Mouse (Mus musculus): ENCODE measurements around the gene Ttll12. TPM values are rescaled to one million over a fixed set of nuclear protein-coding genes. Genes with fewer than 3 reads are reported as not detected.
A peak's percentile ranks its signal among the peaks of the same experiment; 100 is the strongest.

The Ttll12 gene
- polyA plus RNA-seq, 1 experiment from 2014 or later = 19.8 TPM

- H3K9me3 ChIP-seq (ENCODE audit: control insufficient read depth, low read length) = no peaks in the 10 kb centered on the region
- no peak overlapping the region for H3K27ac ChIP-seq (replicated peaks in 1 of 2; ENCODE audit: control insufficient read depth in 1 of 2, insufficient read depth in 1 of 2, low read depth in 2 of 2, low read length in 2 of 2)
- WGBS = 92% methylated on average over 5 of the region's 5 CpGs
- H3K4me2 ChIP-seq (ENCODE audit: low read length) = no peak overlapping the region
- no peak overlapping the region for H3K9ac ChIP-seq (ENCODE audit: low read length)
- H3K27me3 ChIP-seq (ENCODE audit: control insufficient read depth, insufficient read depth, low read length) = no peaks in the 10 kb centered on the region
- no peak for ATAC-seq (ENCODE audit: insufficient number of reproducible peaks, insufficient read depth, low FRiP score, low read depth)
- peaks cover 3 to 5% of the 10 kb centered on the region in 2 experiments; a peak in 3 of 4 replicates for H3K4me1 ChIP-seq (ENCODE audit: control insufficient read depth in 2 of 2, insufficient read depth in 2 of 2, low read length in 2 of 2)
- peaks cover 15% of the 10 kb centered on the region for H3K36me3 ChIP-seq (ENCODE audit: control insufficient read depth, insufficient read depth, low read length)
- no peak overlapping the region for H3K4me3 ChIP-seq (ENCODE audit: control insufficient read depth in 1 of 2, insufficient read depth in 1 of 2, low read depth in 1 of 2, low read length in 2 of 2)
Observed at GRCm38 (mm10) chr15:83568544-83568943, 26.4 kb downstream of the Ttll12 start.

DNA sequence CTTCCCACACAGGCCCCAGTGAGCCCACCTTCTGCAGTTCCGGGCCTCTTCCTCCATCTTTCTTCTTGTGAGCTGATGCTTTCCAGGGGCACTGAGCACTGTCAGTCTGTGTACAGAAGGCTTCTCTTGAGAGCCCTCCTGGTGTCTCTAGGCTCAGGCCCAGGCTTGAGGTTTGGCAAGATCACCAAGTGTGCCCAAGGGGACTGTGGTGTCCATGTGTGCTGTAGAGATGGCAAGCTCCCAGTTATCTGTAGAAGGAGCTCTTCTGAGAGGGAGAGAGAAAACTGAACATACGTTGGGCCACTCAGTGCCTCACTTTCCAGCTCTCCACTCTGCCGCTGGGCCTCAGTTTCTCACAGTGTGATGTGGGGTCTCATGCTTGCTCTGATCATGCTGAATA is 27.2 kb downstream of the Ttll12 start:
- no peaks in the 10 kb centered on the region for H3K27me3 ChIP-seq (ENCODE audit: control insufficient read depth, insufficient read depth, low read length)
- ATAC-seq (ENCODE audit: insufficient number of reproducible peaks, insufficient read depth, low FRiP score, low read depth) = no peak
- WGBS = 84% methylated on average over 3 of the region's 3 CpGs
- no peak overlapping the region for H3K27ac ChIP-seq (replicated peaks in 1 of 2; ENCODE audit: control insufficient read depth in 1 of 2, insufficient read depth in 1 of 2, low read depth in 2 of 2, low read length in 2 of 2)
- peaks cover 5 to 10% of the 10 kb centered on the region in 2 experiments for H3K4me1 ChIP-seq (ENCODE audit: control insufficient read depth in 2 of 2, insufficient read depth in 2 of 2, low read length in 2 of 2)
- no peak overlapping the region for H3K4me3 ChIP-seq (ENCODE audit: control insufficient read depth in 1 of 2, insufficient read depth in 1 of 2, low read depth in 1 of 2, low read length in 2 of 2)
- H3K9me3 ChIP-seq (ENCODE audit: control insufficient read depth, low read length) = no peaks in the 10 kb centered on the region
- peaks cover 15% of the 10 kb centered on the region for H3K36me3 ChIP-seq (ENCODE audit: control insufficient read depth, insufficient read depth, low read length)
- H3K9ac ChIP-seq (ENCODE audit: low read length) = no peak overlapping the region
- no peak overlapping the region for H3K4me2 ChIP-seq (ENCODE audit: low read length)

GRCm38 (mm10) chr15:83566006-83566405 is 29.0 kb downstream of the Ttll12 start:
- no peak overlapping the region for H3K27ac ChIP-seq (replicated peaks in 1 of 2; ENCODE audit: control insufficient read depth in 1 of 2, insufficient read depth in 1 of 2, low read depth in 2 of 2, low read length in 2 of 2)
- no peak overlapping the region for H3K9ac ChIP-seq (ENCODE audit: low read length)
- H3K4me2 ChIP-seq (ENCODE audit: low read length) = no peak overlapping the region
- H3K9me3 ChIP-seq (ENCODE audit: control insufficient read depth, low read length) = no peaks in the 10 kb centered on the region
- no peaks in the 10 kb centered on the region for H3K36me3 ChIP-seq (ENCODE audit: control insufficient read depth, insufficient read depth, low read length)
- ATAC-seq (ENCODE audit: insufficient number of reproducible peaks, insufficient read depth, low FRiP score, low read depth) = no peak
- H3K4me3 ChIP-seq (ENCODE audit: control insufficient read depth in 1 of 2, insufficient read depth in 1 of 2, low read depth in 1 of 2, low read length in 2 of 2) = no peak overlapping the region
- 73% methylated on average over 5 of the region's 5 CpGs for WGBS
- no peaks in the 10 kb centered on the region for H3K27me3 ChIP-seq (ENCODE audit: control insufficient read depth, insufficient read depth, low read length)
- peaks cover 5 to 14% of the 10 kb centered on the region in 2 experiments for H3K4me1 ChIP-seq (ENCODE audit: control insufficient read depth in 2 of 2, insufficient read depth in 2 of 2, low read length in 2 of 2)

GRCm38 (mm10) chr15:83565434-83565833 is 29.5 kb downstream of the Ttll12 start:
- Histone ChIP-seq H3K9me3 (ENCODE audit: control insufficient read depth, low read length) (no peaks in the 10 kb centered on the region), H3K27ac (replicated peaks in 1 of 2; ENCODE audit: control insufficient read depth in 1 of 2, insufficient read depth in 1 of 2, low read depth in 2 of 2, low read length in 2 of 2) (no peak overlapping the region), H3K4me1 (ENCODE audit: control insufficient read depth in 2 of 2, insufficient read depth in 2 of 2, low read length in 2 of 2) (peaks cover 5 to 14% of the 10 kb centered on the region in 2 experiments), H3K27me3 (ENCODE audit: control insufficient read depth, insufficient read depth, low read length) (no peaks in the 10 kb centered on the region), H3K9ac (ENCODE audit: low read length) (no peak overlapping the region), H3K4me3 (ENCODE audit: control insufficient read depth in 1 of 2, insufficient read depth in 1 of 2, low read depth in 1 of 2, low read length in 2 of 2) (no peak overlapping the region), H3K4me2 (ENCODE audit: low read length) (no peak overlapping the region), H3K36me3 (ENCODE audit: control insufficient read depth, insufficient read depth, low read length) (no peaks in the 10 kb centered on the region)
- WGBS = 83% methylated on average over 3 of the region's 3 CpGs
- ATAC-seq (ENCODE audit: insufficient number of reproducible peaks, insufficient read depth, low FRiP score, low read depth) = 0 out of 2 replicates have a peak, but pooled peaks have one; percentile 22

DNA sequence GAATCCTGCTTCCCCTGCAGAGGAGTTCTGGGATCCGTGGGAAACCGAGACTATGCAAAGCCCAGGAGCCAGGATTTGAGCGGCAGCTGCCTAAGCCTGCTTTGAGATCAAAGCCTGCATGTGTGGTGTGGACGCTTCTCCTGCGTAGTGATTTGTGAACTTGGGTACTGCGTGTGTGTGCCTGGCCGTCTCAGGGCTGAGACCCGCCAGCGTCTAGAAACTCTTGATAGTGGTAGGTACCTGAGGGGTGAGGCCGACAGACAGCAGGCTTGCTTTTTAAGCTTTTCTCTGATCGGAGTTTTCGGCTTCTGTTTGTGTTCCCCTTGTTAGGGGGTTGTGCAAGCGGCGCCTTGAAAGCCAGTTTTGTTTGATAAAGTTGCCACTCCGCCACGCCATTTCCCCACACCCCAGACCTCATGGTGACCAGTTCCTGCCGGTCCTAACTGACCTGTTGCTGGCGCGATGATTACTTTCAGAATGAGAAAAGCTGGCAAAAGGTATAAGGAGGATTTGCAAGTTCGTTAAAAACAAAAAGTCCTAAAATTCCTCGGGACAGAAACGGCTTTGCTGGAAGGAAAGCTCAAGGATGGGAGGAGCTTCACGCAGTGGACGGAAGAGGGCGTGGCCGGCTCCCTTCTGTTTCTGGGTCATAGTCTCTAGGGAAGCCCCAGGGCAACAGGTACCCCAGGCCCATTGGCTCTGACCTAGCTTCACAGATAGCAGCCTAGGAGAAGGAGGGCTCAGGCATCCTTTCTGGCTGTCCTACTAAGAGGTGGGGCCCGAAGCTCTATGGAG is 30.9 kb downstream of the Ttll12 start:
- Histone ChIP-seq H3K4me1 (ENCODE audit: control insufficient read depth in 2 of 2, insufficient read depth in 2 of 2, low read length in 2 of 2) (peaks cover 5 to 14% of the 10 kb centered on the region in 2 experiments), H3K36me3 (ENCODE audit: control insufficient read depth, insufficient read depth, low read length) (no peaks in the 10 kb centered on the region), H3K4me2 (ENCODE audit: low read length) (peak overlapping the region; percentile 89), H3K27ac (replicated peaks in 1 of 2; ENCODE audit: control insufficient read depth in 1 of 2, insufficient read depth in 1 of 2, low read depth in 2 of 2, low read length in 2 of 2) (peak overlapping the region; percentile 38 to 54), H3K4me3 (ENCODE audit: control insufficient read depth in 1 of 2, insufficient read depth in 1 of 2, low read depth in 1 of 2, low read length in 2 of 2) (peak overlapping the region; percentile 51 to 54), H3K9me3 (ENCODE audit: control insufficient read depth, low read length) (no peaks in the 10 kb centered on the region), H3K9ac (ENCODE audit: low read length) (peak overlapping the region; percentile 80), H3K27me3 (ENCODE audit: control insufficient read depth, insufficient read depth, low read length) (no peaks in the 10 kb centered on the region)
- peak; percentile 23 for ATAC-seq (ENCODE audit: insufficient number of reproducible peaks, insufficient read depth, low FRiP score, low read depth)
- 2% methylated on average over 27 of the region's 27 CpGs for WGBS

- Histone ChIP-seq H3K4me3 (ENCODE audit: control insufficient read depth in 1 of 2, insufficient read depth in 1 of 2, low read depth in 1 of 2, low read length in 2 of 2) (peak within 1 kb of the TSS; percentile 51 to 54), H3K9ac (ENCODE audit: low read length) (peak within 1 kb of the TSS; percentile 80), H3K4me2 (ENCODE audit: low read length) (peak within 1 kb of the TSS; percentile 89), H3K36me3 (ENCODE audit: control insufficient read depth, insufficient read depth, low read length) (no peaks in the 10 kb centered on the region), H3K4me1 (ENCODE audit: control insufficient read depth in 2 of 2, insufficient read depth in 2 of 2, low read length in 2 of 2) (peaks cover 5 to 14% of the 10 kb centered on the region in 2 experiments), H3K27ac (replicated peaks in 1 of 2; ENCODE audit: control insufficient read depth in 1 of 2, insufficient read depth in 1 of 2, low read depth in 2 of 2, low read length in 2 of 2) (peak within 1 kb of the TSS; percentile 38 to 54), H3K9me3 (ENCODE audit: control insufficient read depth, low read length) (no peaks in the 10 kb centered on the region), H3K27me3 (ENCODE audit: control insufficient read depth, insufficient read depth, low read length) (no peaks in the 10 kb centered on the region)
- ATAC-seq (ENCODE audit: insufficient number of reproducible peaks, insufficient read depth, low FRiP score, low read depth) = peak; percentile 63; the same call in 1 of the 2 replicates
- under 1% methylated on average over 28 of the region's 28 CpGs for WGBS
Observed at GRCm38 (mm10) chr15:83563327-83563856, 31.6 kb downstream of the Ttll12 start, which contains the start of the genes Tspo and Mcat. Gene Tspo, plus strand, starts transcription at chr15:83563592. Gene Mcat, minus strand, starts transcription at chr15:83563787.

DNA sequence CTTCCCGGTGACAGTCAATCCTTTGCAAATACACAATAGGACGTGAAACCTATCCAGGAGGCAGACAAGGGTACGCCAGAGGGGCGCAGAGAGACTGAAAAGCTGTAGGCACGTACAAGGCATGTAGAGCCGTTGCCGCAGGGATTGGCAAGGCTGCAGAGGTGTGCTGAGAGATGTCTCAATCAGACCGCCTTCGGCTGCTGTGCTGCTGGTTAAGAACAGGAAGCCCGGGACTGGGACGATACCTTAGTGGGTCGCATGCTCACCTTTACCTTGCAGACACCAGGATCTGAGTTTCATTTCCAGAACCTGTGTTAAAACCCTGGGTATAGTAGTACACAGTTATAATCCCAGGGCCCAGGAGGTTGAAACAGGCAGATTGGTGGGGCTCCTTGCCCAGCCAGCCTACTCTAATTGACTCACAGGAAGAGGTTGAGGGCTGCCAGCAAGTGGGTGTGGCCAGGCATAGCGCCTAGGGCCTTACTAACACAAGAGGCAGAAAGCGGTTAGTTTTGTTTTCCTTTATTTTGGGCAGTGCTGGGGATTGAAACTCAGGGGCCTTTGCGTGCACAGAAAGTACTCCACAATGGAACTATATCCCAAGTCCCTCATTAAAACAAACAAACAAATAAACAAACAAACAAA is 32.2 kb downstream of the Ttll12 start:
- 35% methylated on average over 15 of the region's 15 CpGs for whole genome bisulfite sequencing
- H3K27me3 ChIP-seq (ENCODE audit: control insufficient read depth, insufficient read depth, low read length) = no peaks in the 10 kb centered on the region
- no peaks in the 10 kb centered on the region for H3K36me3 ChIP-seq (ENCODE audit: control insufficient read depth, insufficient read depth, low read length)
- no peaks in the 10 kb centered on the region for H3K9me3 ChIP-seq (ENCODE audit: control insufficient read depth, low read length)
- H3K4me2 ChIP-seq (ENCODE audit: low read length) = peak overlapping the region; percentile 89
- H3K27ac ChIP-seq (replicated peaks in 1 of 2; ENCODE audit: control insufficient read depth in 1 of 2, insufficient read depth in 1 of 2, low read depth in 2 of 2, low read length in 2 of 2) = peak overlapping the region in 1 of 2 experiments; percentile 38; a peak in 2 of 4 replicates
- peak; percentile 38; the same call in 1 of the 2 replicates for ATAC-seq (ENCODE audit: insufficient number of reproducible peaks, insufficient read depth, low FRiP score, low read depth)
- H3K4me1 ChIP-seq (ENCODE audit: control insufficient read depth in 2 of 2, insufficient read depth in 2 of 2, low read length in 2 of 2) = peaks cover 5 to 14% of the 10 kb centered on the region in 2 experiments
- peak overlapping the region in 1 of 2 experiments; percentile 54; a peak in 2 of 4 replicates for H3K4me3 ChIP-seq (ENCODE audit: control insufficient read depth in 1 of 2, insufficient read depth in 1 of 2, low read depth in 1 of 2, low read length in 2 of 2)
- H3K9ac ChIP-seq (ENCODE audit: low read length) = peak overlapping the region; percentile 80
